8 mouse cellular contexts compared by ENCODE assay signal in genomic region chr4:24967251-24967650, GRCm38 (mm10). TPM values are rescaled to one million over a fixed set of nuclear protein-coding genes. Genes with fewer than 3 reads are reported as not detected.
DNase-seq lines count a peak whose midpoint lies in the region; ATAC-seq and TF ChIP-seq lines count a peak whose summit lies in the region.

No protein-coding gene starts in this region.

- peak overlapping the region; percentile 74 for H3K9ac ChIP-seq in hindbrain, postnatal 0 days (replicated peaks; ENCODE audit: low read length)
- H3K9ac ChIP-seq in neural tube, embryonic 12.5 days, result no peak overlapping the region; the same call in 1 of the 2 replicates

- no peaks in the 10 kb centered on the region for H3K36me3 ChIP-seq in hindbrain, postnatal 0 days (ENCODE audit: insufficient read depth, low read length)
- H3K36me3 ChIP-seq in neural tube, embryonic 12.5 days, result no peaks in the 10 kb centered on the region

- WGBS in hindbrain, postnatal 0 days, result 10% methylated on average over 7 of the region's 7 CpGs
- 22% methylated on average over 7 of the region's 7 CpGs for WGBS in neural tube, embryonic 12.5 days

- no peak for TF ChIP-seq CTCF in hindbrain, postnatal 0 days (IDR thresholded peaks at IDR 0.05; ENCODE audit: low read depth)

- H3K4me3 ChIP-seq in hindbrain, postnatal 0 days (ENCODE audit: low read length), result peak overlapping the region; percentile 76
- H3K4me3 ChIP-seq in neural tube, embryonic 12.5 days, result peak overlapping the region; percentile 75

- DNase-seq in kidney, adult 18-20 months, result peak; percentile 5
- no peak for DNase-seq in kidney, adult 9 months
- peak; percentile 31 for DNase-seq in embryo, embryonic 9.5 days (ENCODE audit: extremely low spot score)
- DNase-seq in hindbrain, postnatal 0 days (ENCODE audit: low spot score), result peak; percentile 5
- DNase-seq in adrenal gland, postnatal 25 days, result no peak
- DNase-seq in gastrocnemius, postnatal 10 days, result no peak
- no peak for DNase-seq in layer of hippocampus, adult 9-11 months

- H3K27me3 ChIP-seq in hindbrain, postnatal 0 days (ENCODE audit: insufficient read depth, low read length), result no peaks in the 10 kb centered on the region
- H3K27me3 ChIP-seq in neural tube, embryonic 12.5 days (replicated peaks), result no peaks in the 10 kb centered on the region

- no peak for ATAC-seq in hindbrain, postnatal 0 days
- ATAC-seq in neural tube, embryonic 12.5 days (ENCODE audit: low FRiP score, low read depth), result 0 out of 2 replicates have a peak, but pooled peaks have one; percentile 11

- H3K4me1 ChIP-seq in hindbrain, postnatal 0 days (ENCODE audit: insufficient read depth, low read length), result peaks cover 2% of the 10 kb centered on the region; the same call in 1 of the 2 replicates
- no peaks in the 10 kb centered on the region; the same call in 1 of the 2 replicates for H3K4me1 ChIP-seq in neural tube, embryonic 12.5 days

- H3K9me3 ChIP-seq in hindbrain, postnatal 0 days (ENCODE audit: low read length), result no peaks in the 10 kb centered on the region
- no peaks in the 10 kb centered on the region for H3K9me3 ChIP-seq in neural tube, embryonic 12.5 days

- peak overlapping the region; percentile 67 for H3K4me2 ChIP-seq in hindbrain, postnatal 0 days (ENCODE audit: low read depth, low read length)
- H3K4me2 ChIP-seq in neural tube, embryonic 12.5 days (replicated peaks), result peak overlapping the region; percentile 67

- H3K27ac ChIP-seq in hindbrain, postnatal 0 days, result no peak overlapping the region
- no peak overlapping the region for H3K27ac ChIP-seq in neural tube, embryonic 12.5 days

RNA-seq across cellular contexts. Expression of gene Gpr63, which starts 1.0 kb away (rescaled TPM):
- total RNA-seq in hindbrain, postnatal 0 days (2014; rRNA removed), result 5.4 and 12.4 TPM in 2 replicates
- 1.0 and 1.4 TPM in 2 replicates for polyA plus RNA-seq in hindbrain, postnatal 0 days (2015; fragmentation: Nextera tagmentation; extraction: Ambion mirVana)
- 1.4 and 2.2 TPM in 2 replicates for polyA plus RNA-seq in neural tube, embryonic 12.5 days (2016; fragmentation: Nextera tagmentation; extraction: Ambion mirVana)
- total RNA-seq in adrenal gland, postnatal 25 days (2021), result 3.7 and 4.2 TPM in 2 replicates
- 1 to 10 TPM; 1.6 to 3.2 TPM for total RNA-seq in gastrocnemius, postnatal 10 days (2021)

Comparison
In these comparisons a context has a peak if more than half of its experiments do, and no peak if none do; other contexts are left out.
1. DNase-seq: peak in kidney, adult 18-20 months (single experiment), embryo, embryonic 9.5 days (single experiment) and hindbrain, postnatal 0 days (single experiment); none in kidney, adult 9 months (single experiment), adrenal gland, postnatal 25 days (single experiment), gastrocnemius, postnatal 10 days (single experiment) and layer of hippocampus, adult 9-11 months (single experiment).